Mouse (Mus musculus) embryonic facial prominence, embryonic 14.5 days (tissue): ENCODE data around the gene E130208F15Rik. TPM values are rescaled to one million over a fixed set of nuclear protein-coding genes. Genes with fewer than 3 reads are reported as not detected.

Experiments
- ATAC-seq: fragments of 200-750 bp; cut with Nextera tagmentation; 2 replicates; pipeline ENCODE4 v1.8.0; 2017; ENCODE audit warnings: low read depth, moderate number of reproducible peaks, moderate TSS enrichment
- DNase-seq: peaks from one replicate; pipeline ENCODE4 v3.0.0-alpha.2; 2015; ENCODE audit warnings: low spot score
- H3K27ac ChIP-seq: fragments of 300-500 bp; sonication (generic); replicated peaks from 2 replicates; pipeline ENCODE4 v1.5.1; 2014; ENCODE audit warnings: low read depth, mild to moderate bottlenecking, low read length, moderate library complexity
- H3K27me3 ChIP-seq: fragments of 300-500 bp; sonication (generic); replicated peaks from 2 replicates; pipeline ENCODE4 v1.6.1; 2014; ENCODE audit warnings: low read length; ENCODE audit not compliant: control insufficient read depth, insufficient read depth
- H3K36me3 ChIP-seq: fragments of 300-500 bp; sonication (generic); 2 replicates; pipeline ENCODE4 v1.6.1; 2014; ENCODE audit warnings: low read length, mixed read lengths; ENCODE audit not compliant: control insufficient read depth, insufficient read depth
- H3K4me1 ChIP-seq: fragments of 300-500 bp; sonication (generic); 2 replicates; pipeline ENCODE4 v1.6.1; 2014; ENCODE audit warnings: antibody characterized with exemption, low read length; ENCODE audit not compliant: control insufficient read depth, insufficient read depth
- H3K4me2 ChIP-seq: fragments of 300-500 bp; sonication (generic); 2 replicates; pipeline ENCODE4 v1.6.1; 2014; ENCODE audit warnings: low read depth, mild to moderate bottlenecking, low read length, moderate library complexity, mixed read lengths
- H3K4me3 ChIP-seq: fragments of 300-500 bp; sonication (generic); 2 replicates; pipeline ENCODE4 v1.5.1; 2014; ENCODE audit warnings: low read depth, mild to moderate bottlenecking, low read length
- H3K9ac ChIP-seq: fragments of 300-500 bp; sonication (generic); 2 replicates; pipeline ENCODE4 v1.6.1; 2014; ENCODE audit warnings: low read depth, mild to moderate bottlenecking, low read length, moderate library complexity, mixed read lengths
- H3K9me3 ChIP-seq: fragments of 300-500 bp; sonication (generic); 2 replicates; pipeline ENCODE4 v1.6.1; 2016; ENCODE audit warnings: low read length; ENCODE audit not compliant: control insufficient read depth
- WGBS: fragments of 180-500 bp; shearing (Covaris S2); extraction: QIAGEN DNeasy Blood & Tissue Kit; methylation state at CpG from one replicate; pipeline ENCODE4 v1.1.7; 2014; 5-methylcytosine and 5-hydroxymethylcytosine counted together
- polyA plus RNA-seq: library from polyadenylated mRNA; unstranded; fragments of >200 nt; fragmentation: Nextera tagmentation; extraction: Ambion mirVana; gene quantifications from 2 replicates; pipeline ENCODE4 v1.2.1, GENCODE M21; 2014

The E130208F15Rik gene
- polyA plus RNA-seq, 1 experiment from 2014 or later = not detected

- Histone ChIP-seq H3K9ac (no peak overlapping the region), H3K4me2 (no peak overlapping the region), H3K4me1 (peaks cover 13% of the 10 kb centered on the region; the same call in 1 of the 2 replicates), H3K4me3 (no peak overlapping the region), H3K9me3 (no peaks in the 10 kb centered on the region), H3K27ac (no peak overlapping the region), H3K36me3 (peaks cover 21% of the 10 kb centered on the region), H3K27me3 (no peaks in the 10 kb centered on the region)
- 57% methylated on average over 7 of the region's 7 CpGs for WGBS
- ATAC-seq (no peak), DNase-seq (no peak)
These were observed 37.0 kb downstream of the E130208F15Rik start for GRCm38 (mm10) chr7:30358378-30359186.

- no peak overlapping the region for H3K9ac ChIP-seq
- peaks cover 4% of the 10 kb centered on the region; the same call in 1 of the 2 replicates for H3K27me3 ChIP-seq
- H3K4me2 ChIP-seq = no peak overlapping the region
- ATAC-seq (no peak), DNase-seq (no peak)
- H3K4me3 ChIP-seq = no peak overlapping the region
- H3K27ac ChIP-seq = no peak overlapping the region
- H3K4me1 ChIP-seq = peaks cover 15% of the 10 kb centered on the region; the same call in 1 of the 2 replicates
- 79% methylated on average over 25 of the region's 31 CpGs for WGBS
- H3K9me3 ChIP-seq = no peaks in the 10 kb centered on the region
- H3K36me3 ChIP-seq = peaks cover 21% of the 10 kb centered on the region
These were observed 37.8 kb downstream of the E130208F15Rik start for GRCm38 (mm10) chr7:30359276-30359865.

- no peak for ATAC-seq
These were observed 38.5 kb downstream of the E130208F15Rik start for GRCm38 (mm10) chr7:30360028-30360427.

GRCm38 (mm10) chr7:30362652-30363343 lies 41.3 kb downstream of the E130208F15Rik start, which contains the start of gene Lrfn3:
Lrfn3 (minus strand) TSS chr7:30362772.
- H3K27ac ChIP-seq = peak within 1 kb of the TSS; percentile 12
- peak within 1 kb of the TSS; percentile 73 for H3K4me3 ChIP-seq
- WGBS = 2% methylated on average over 29 of the region's 55 CpGs
- DNase-seq (peak; percentile 96), ATAC-seq (peak; percentile 82)
- H3K27me3 ChIP-seq = peaks cover 8% of the 10 kb centered on the region; the same call in 1 of the 2 replicates
- peak within 1 kb of the TSS; percentile 76 for H3K4me2 ChIP-seq
- peaks cover 15% of the 10 kb centered on the region; the same call in 1 of the 2 replicates for H3K4me1 ChIP-seq
- H3K9ac ChIP-seq = peak within 1 kb of the TSS; percentile 88
- no peaks in the 10 kb centered on the region for H3K9me3 ChIP-seq
- H3K36me3 ChIP-seq = peaks cover 12% of the 10 kb centered on the region; the same call in 1 of the 2 replicates

More at GRCm38 (mm10) chr7:30360028-30360427, 38.5 kb downstream of the E130208F15Rik start:
- H3K4me2 ChIP-seq = no peak overlapping the region
- no peak for DNase-seq
- H3K9ac ChIP-seq = no peak overlapping the region
- no peak overlapping the region for H3K4me3 ChIP-seq
- no peaks in the 10 kb centered on the region for H3K9me3 ChIP-seq
- peaks cover 15% of the 10 kb centered on the region; the same call in 1 of the 2 replicates for H3K4me1 ChIP-seq
- H3K27me3 ChIP-seq = peaks cover 8% of the 10 kb centered on the region; the same call in 1 of the 2 replicates
- no peak overlapping the region for H3K27ac ChIP-seq
- H3K36me3 ChIP-seq = peaks cover 21% of the 10 kb centered on the region
- 89% methylated on average over 17 of the region's 17 CpGs for WGBS

DNA sequence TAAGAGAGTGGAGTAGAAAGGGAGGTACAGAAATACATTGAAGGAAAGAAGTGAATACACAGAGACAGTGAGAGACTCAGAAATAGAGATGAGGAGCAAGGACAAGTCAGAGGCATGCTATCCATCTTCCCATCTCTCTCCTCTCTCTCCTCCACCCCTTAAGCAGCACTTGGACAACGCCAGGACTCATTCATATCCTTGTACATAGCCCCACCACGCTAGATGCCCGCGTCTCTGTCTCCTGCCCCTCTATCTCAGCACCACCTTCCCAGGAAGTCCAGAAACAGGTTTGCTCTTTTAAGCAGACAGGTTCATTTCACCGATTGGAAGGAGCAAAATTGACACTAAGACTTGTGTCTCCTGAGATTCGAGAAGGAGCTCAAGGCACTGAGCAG lies 41.8 kb downstream of the E130208F15Rik start:
- Histone ChIP-seq H3K27ac (no peak overlapping the region), H3K36me3 (peaks cover 12% of the 10 kb centered on the region; the same call in 1 of the 2 replicates), H3K27me3 (peaks cover 8% of the 10 kb centered on the region; the same call in 1 of the 2 replicates), H3K9me3 (no peaks in the 10 kb centered on the region), H3K9ac (peak overlapping the region; percentile 88), H3K4me1 (peaks cover 15% of the 10 kb centered on the region; the same call in 1 of the 2 replicates), H3K4me2 (peak overlapping the region; percentile 76), H3K4me3 (peak overlapping the region; percentile 73)
- DNase-seq = no peak
- ATAC-seq = 0 out of 2 replicates have a peak, but pooled peaks have one; percentile 42
- 50% methylated on average over 6 of the region's 6 CpGs for WGBS

GRCm38 (mm10) chr7:30367466-30367865 lies 45.9 kb downstream of the E130208F15Rik start:
- Histone ChIP-seq H3K27me3 (peaks cover 8% of the 10 kb centered on the region; the same call in 1 of the 2 replicates), H3K9ac (no peak overlapping the region), H3K4me3 (no peak overlapping the region), H3K9me3 (no peaks in the 10 kb centered on the region), H3K4me2 (no peak overlapping the region), H3K27ac (no peak overlapping the region), H3K36me3 (no peaks in the 10 kb centered on the region), H3K4me1 (peaks cover 7% of the 10 kb centered on the region; the same call in 1 of the 2 replicates)
- DNase-seq (no peak), ATAC-seq (no peak)
- 57% methylated on average over 2 of the region's 2 CpGs for WGBS

Other genes starting within 250 kb of the E130208F15Rik start
- 6.4 and 7.0 TPM in 2 replicates for gene Zfp82, start 248.8 kb upstream of the E130208F15Rik start, polyA plus RNA-seq
- gene Gm26920, start 231.3 kb upstream of the E130208F15Rik start, polyA plus RNA-seq = 1.4 and 2.5 TPM in 2 replicates
- 7.9 and 11.2 TPM in 2 replicates for gene Zfp566, start 231.2 kb upstream of the E130208F15Rik start, polyA plus RNA-seq
- gene Zfp260, start 227.0 kb upstream of the E130208F15Rik start, polyA plus RNA-seq = 136 and 141 TPM in 2 replicates
- gene Zfp382, start 199.8 kb upstream of the E130208F15Rik start, polyA plus RNA-seq = 5.8 and 6.5 TPM in 2 replicates
- 18.1 and 18.4 TPM in 2 replicates for gene Zfp146, start 152.0 kb upstream of the E130208F15Rik start, polyA plus RNA-seq
- 7.4 and 17.0 TPM in 2 replicates for gene Cox7a1, start 137.6 kb upstream of the E130208F15Rik start, polyA plus RNA-seq
- gene Capns1, start 122.9 kb upstream of the E130208F15Rik start, polyA plus RNA-seq = 96.4 and 107 TPM in 2 replicates
- 172 and 180 TPM in 2 replicates for gene Polr2i, start 89.8 kb upstream of the E130208F15Rik start, polyA plus RNA-seq
- 166 and 169 TPM in 2 replicates for gene Tbcb, start 89.5 kb upstream of the E130208F15Rik start, polyA plus RNA-seq
- 1.1 and 1.4 TPM in 2 replicates for gene Ovol3, start 86.0 kb upstream of the E130208F15Rik start, polyA plus RNA-seq
- 0.22 and 0.28 TPM in 2 replicates for gene Thap8, start 41.6 kb upstream of the E130208F15Rik start, polyA plus RNA-seq
- 7.5 and 7.7 TPM in 2 replicates for gene Wdr62, start 41.3 kb upstream of the E130208F15Rik start, polyA plus RNA-seq
- 51.8 and 58.1 TPM in 2 replicates for gene Clip3, start 30.0 kb upstream of the E130208F15Rik start, polyA plus RNA-seq
- 69.4 and 72.3 TPM in 2 replicates for gene Alkbh6, start 13.0 kb upstream of the E130208F15Rik start, polyA plus RNA-seq
- 25.4 and 35.4 TPM in 2 replicates for gene Syne4, start 6.9 kb upstream of the E130208F15Rik start, polyA plus RNA-seq
- gene Sdhaf1, start 2.2 kb downstream of the E130208F15Rik start, polyA plus RNA-seq = 18.8 and 19.5 TPM in 2 replicates
- gene Lrfn3, start 41.0 kb downstream of the E130208F15Rik start, polyA plus RNA-seq = 4.2 and 4.7 TPM in 2 replicates
- gene Tyrobp, start 92.0 kb downstream of the E130208F15Rik start, polyA plus RNA-seq = 82.9 and 97.0 TPM in 2 replicates
- 2.2 and 2.4 TPM in 2 replicates for gene Hcst, start 98.1 kb downstream of the E130208F15Rik start, polyA plus RNA-seq
- 1.0 and 2.0 TPM in 2 replicates for gene Nfkbid, start 100.0 kb downstream of the E130208F15Rik start, polyA plus RNA-seq
- gene Aplp1, start 123.8 kb downstream of the E130208F15Rik start, polyA plus RNA-seq = 51.0 and 53.6 TPM in 2 replicates
- 0.45 and 0.82 TPM in 2 replicates for gene Kirrel2, start 135.9 kb downstream of the E130208F15Rik start, polyA plus RNA-seq
- gene Nphs1, start 136.6 kb downstream of the E130208F15Rik start, polyA plus RNA-seq = 0.22 and 0.35 TPM in 2 replicates
- gene Prodh2, start 171.9 kb downstream of the E130208F15Rik start, polyA plus RNA-seq = not detected in 2 replicates
- gene Arhgap33, start 213.3 kb downstream of the E130208F15Rik start, polyA plus RNA-seq = 9.7 and 10.9 TPM in 2 replicates
- gene Hspb6, start 230.4 kb downstream of the E130208F15Rik start, polyA plus RNA-seq = 16.8 and 20.4 TPM in 2 replicates
- gene Proser3, start 230.6 kb downstream of the E130208F15Rik start, polyA plus RNA-seq = 8.1 and 9.9 TPM in 2 replicates
- gene Lin37, start 238.1 kb downstream of the E130208F15Rik start, polyA plus RNA-seq = 45.7 and 50.5 TPM in 2 replicates
- gene U2af1l4, start 241.6 kb downstream of the E130208F15Rik start, polyA plus RNA-seq = 85.4 and 88.0 TPM in 2 replicates
- 4.7 and 5.1 TPM in 2 replicates for gene Gm49396, start 241.6 kb downstream of the E130208F15Rik start, polyA plus RNA-seq
- gene Psenen, start 241.9 kb downstream of the E130208F15Rik start, polyA plus RNA-seq = 108 and 113 TPM in 2 replicates
- 2.1 and 2.9 TPM in 2 replicates for gene Igflr1, start 243.7 kb downstream of the E130208F15Rik start, polyA plus RNA-seq